Mouse (Mus musculus) hindbrain, embryonic 10.5 days (tissue): ENCODE data around the gene Actl6b. TPM values are rescaled to one million over a fixed set of nuclear protein-coding genes. Genes with fewer than 3 reads are reported as not detected.
A peak's percentile ranks its signal among the peaks of the same experiment; 100 is the strongest.

Source experiments
- DNase-seq: peaks from one replicate; pipeline ENCODE4 v3.0.0-alpha.2; 2017; ENCODE audit warnings: low spot score
- H3K27ac ChIP-seq: fragments of 300-500 bp; sonication (generic); 2 replicates; pipeline ENCODE4 v1.5.1; 2016; ENCODE audit warnings: mild to moderate bottlenecking, moderate library complexity
- H3K27me3 ChIP-seq: fragments of 300-500 bp; sonication (generic); 2 replicates; pipeline ENCODE4 v1.6.1; 2016; ENCODE audit warnings: mild to moderate bottlenecking; ENCODE audit not compliant: poor library complexity, insufficient read depth, severe bottlenecking
- H3K36me3 ChIP-seq: fragments of 300-500 bp; sonication (generic); 2 replicates; pipeline ENCODE4 v1.6.1; 2016; ENCODE audit warnings: mild to moderate bottlenecking, moderate library complexity
- H3K4me1 ChIP-seq: fragments of 300-500 bp; sonication (generic); replicated peaks from 2 replicates; pipeline ENCODE4 v1.6.1; 2016; ENCODE audit warnings: mild to moderate bottlenecking
- H3K4me3 ChIP-seq: fragments of 300-500 bp; sonication (generic); 2 replicates; pipeline ENCODE4 v1.5.1; 2016; ENCODE audit warnings: mild to moderate bottlenecking, moderate library complexity
- H3K9me3 ChIP-seq: fragments of 300-500 bp; sonication (generic); 2 replicates; pipeline ENCODE4 v1.6.1; 2016; ENCODE audit warnings: mild to moderate bottlenecking, moderate library complexity
- WGBS: fragments of 180-500 bp; shearing (Covaris S2); methylation state at CpG from one replicate; pipeline ENCODE4 v1.1.7; 2016; 5-methylcytosine and 5-hydroxymethylcytosine counted together
- polyA plus RNA-seq: library from polyadenylated mRNA; unstranded; fragments of >200 nt; fragmentation: Nextera tagmentation; extraction: Ambion mirVana; gene quantifications from 2 replicates; pipeline ENCODE4 v1.2.1, GENCODE M21; 2016

Gene Actl6b
- polyA plus RNA-seq, 1 experiment from 2014 or later = 47.6 TPM

DNA sequence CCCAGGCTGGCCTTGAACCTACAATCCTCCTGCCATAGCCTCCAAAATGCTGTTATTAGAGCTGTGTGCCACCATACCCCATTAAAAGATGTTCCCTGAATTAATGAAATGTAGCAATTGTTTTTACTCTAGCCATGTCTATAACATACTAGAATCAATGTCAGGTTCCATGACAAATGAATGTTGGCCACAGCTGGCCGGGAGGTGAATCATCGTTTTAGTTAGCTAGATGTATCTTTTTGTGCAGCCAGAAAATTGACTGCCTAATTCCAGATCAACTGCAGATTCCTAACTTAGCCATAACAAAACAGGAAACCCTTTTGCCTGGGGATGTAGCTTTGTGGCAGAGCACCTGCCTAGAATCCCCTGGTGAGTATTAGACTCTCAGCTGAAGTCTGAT, 3.5 kb upstream of the Actl6b start:
- Histone ChIP-seq H3K27me3 (peaks cover 13% of the 10 kb centered on the region), H3K36me3 (no peaks in the 10 kb centered on the region), H3K4me3 (no peak overlapping the region), H3K9me3 (no peaks in the 10 kb centered on the region), H3K27ac (no peak overlapping the region), H3K4me1 (peaks cover 14% of the 10 kb centered on the region; the same call in 1 of the 2 replicates)
- WGBS = 94% methylated on average over 2 of the region's 2 CpGs
- no peak for DNase-seq

DNA sequence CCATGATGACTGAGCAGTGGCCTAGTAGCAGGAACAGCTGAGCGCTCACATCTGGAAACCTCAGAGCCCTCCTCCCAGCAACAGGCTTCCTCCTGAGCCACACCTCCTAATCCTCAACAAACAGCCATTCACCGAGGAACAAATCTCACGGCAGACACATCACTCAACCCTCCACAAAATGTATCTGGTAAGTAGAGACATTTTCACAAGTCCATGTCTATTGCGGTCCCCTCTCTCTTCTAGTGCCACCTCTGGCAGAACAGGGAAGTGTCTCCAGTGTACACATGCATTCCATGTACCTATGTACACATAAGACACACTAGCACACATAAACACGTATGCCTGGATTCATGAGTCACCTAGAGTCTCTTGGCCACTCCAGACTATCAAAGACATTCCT, 2.2 kb upstream of the Actl6b start:
- H3K36me3 ChIP-seq = no peaks in the 10 kb centered on the region
- H3K9me3 ChIP-seq = no peaks in the 10 kb centered on the region
- H3K27me3 ChIP-seq = peaks cover 19% of the 10 kb centered on the region
- no peak for DNase-seq
- H3K27ac ChIP-seq = no peak overlapping the region
- H3K4me1 ChIP-seq = peaks cover 14% of the 10 kb centered on the region; the same call in 1 of the 2 replicates
- 73% methylated on average over 5 of the region's 5 CpGs for WGBS
- H3K4me3 ChIP-seq = no peak overlapping the region

GRCm38 (mm10) chr5:137553000-137553399, 317 bp upstream of the Actl6b start:
- no peaks in the 10 kb centered on the region for H3K9me3 ChIP-seq
- WGBS = 30% methylated on average over 6 of the region's 6 CpGs
- no peak for DNase-seq
- peaks cover 14% of the 10 kb centered on the region; the same call in 1 of the 2 replicates for H3K4me1 ChIP-seq
- H3K36me3 ChIP-seq = no peaks in the 10 kb centered on the region
- peaks cover 19% of the 10 kb centered on the region for H3K27me3 ChIP-seq
- H3K27ac ChIP-seq = 0 out of 2 replicates have a peak overlapping the region, but pooled peaks have one; percentile 72
- H3K4me3 ChIP-seq = peak overlapping the region; percentile 49

GRCm38 (mm10) chr5:137553898-137554297, 581 bp downstream of the Actl6b start:
- Histone ChIP-seq H3K4me3 (peak overlapping the region; percentile 49), H3K36me3 (no peaks in the 10 kb centered on the region), H3K27me3 (peaks cover 23% of the 10 kb centered on the region), H3K4me1 (peaks cover 14% of the 10 kb centered on the region; the same call in 1 of the 2 replicates), H3K27ac (peak overlapping the region; percentile 72), H3K9me3 (no peaks in the 10 kb centered on the region)
- DNase-seq = no peak
- 42% methylated on average over 11 of the region's 11 CpGs for WGBS

- 73% methylated on average over 6 of the region's 6 CpGs for WGBS
Observed at GRCm38 (mm10) chr5:137561556-137561955, 8.2 kb downstream of the Actl6b start.

GRCm38 (mm10) chr5:137562965-137563364, 9.6 kb downstream of the Actl6b start:
- Histone ChIP-seq H3K9me3 (no peaks in the 10 kb centered on the region), H3K27me3 (peaks cover 4% of the 10 kb centered on the region; the same call in 1 of the 2 replicates), H3K36me3 (no peaks in the 10 kb centered on the region; the same call in 1 of the 2 replicates), H3K4me1 (peaks cover 9% of the 10 kb centered on the region), H3K4me3 (no peak overlapping the region), H3K27ac (no peak overlapping the region)
- 77% methylated on average over 10 of the region's 10 CpGs for WGBS
- no peak for DNase-seq

More at GRCm38 (mm10) chr5:137561556-137561955, 8.2 kb downstream of the Actl6b start:
- peaks cover 9% of the 10 kb centered on the region for H3K4me1 ChIP-seq
- no peaks in the 10 kb centered on the region for H3K9me3 ChIP-seq
- no peak overlapping the region for H3K4me3 ChIP-seq
- DNase-seq = no peak
- no peaks in the 10 kb centered on the region for H3K36me3 ChIP-seq
- H3K27ac ChIP-seq = no peak overlapping the region
- H3K27me3 ChIP-seq = peaks cover 4% of the 10 kb centered on the region; the same call in 1 of the 2 replicates

DNA sequence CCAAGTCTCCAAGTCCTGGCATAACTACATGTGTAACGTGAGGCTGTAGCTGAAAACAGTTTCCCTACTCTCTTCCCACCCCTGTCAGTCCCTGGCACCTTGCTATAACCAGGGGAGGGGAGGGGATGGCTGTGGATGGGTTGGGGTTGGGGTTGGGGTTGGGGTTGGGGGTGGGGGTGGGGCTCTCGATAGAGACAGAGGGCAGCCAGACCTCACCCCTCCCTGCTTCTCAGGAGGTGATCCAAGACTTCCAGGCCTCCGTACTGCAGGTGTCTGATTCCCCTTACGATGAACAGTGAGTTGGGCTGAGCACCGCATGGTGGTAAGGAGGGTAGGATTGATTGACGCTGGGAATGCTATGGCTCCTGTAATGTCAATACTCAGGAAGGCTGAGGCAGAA, 12.4 kb downstream of the Actl6b start:
- WGBS = 72% methylated on average over 6 of the region's 6 CpGs
- DNase-seq = no peak
- H3K27me3 ChIP-seq = no peaks in the 10 kb centered on the region
- no peaks in the 10 kb centered on the region for H3K9me3 ChIP-seq
- peaks cover 26% of the 10 kb centered on the region for H3K4me1 ChIP-seq
- H3K27ac ChIP-seq = no peak overlapping the region
- no peak overlapping the region for H3K4me3 ChIP-seq
- no peaks in the 10 kb centered on the region; the same call in 1 of the 2 replicates for H3K36me3 ChIP-seq

DNA sequence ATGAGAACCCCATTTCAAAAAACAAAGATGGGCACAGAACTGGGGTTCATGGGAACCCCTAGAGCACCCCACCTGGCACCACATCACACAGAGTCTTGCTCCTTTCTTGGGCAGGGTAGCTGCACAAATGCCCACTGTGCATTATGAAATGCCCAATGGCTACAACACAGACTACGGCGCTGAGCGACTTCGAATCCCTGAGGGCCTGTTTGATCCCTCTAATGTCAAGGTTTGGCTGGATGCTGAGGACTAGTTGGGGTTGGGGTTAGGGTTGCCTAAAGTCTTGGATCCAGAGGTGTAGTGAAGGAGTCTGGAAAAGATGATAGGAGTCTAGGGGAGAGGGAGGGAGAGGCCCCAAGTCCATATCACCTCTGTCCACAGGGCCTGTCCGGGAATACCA, 13.1 kb downstream of the Actl6b start:
- H3K36me3 ChIP-seq = no peaks in the 10 kb centered on the region; the same call in 1 of the 2 replicates

GRCm38 (mm10) chr5:137568223-137568798, 15.0 kb downstream of the Actl6b start:
- H3K36me3 ChIP-seq = no peaks in the 10 kb centered on the region; the same call in 1 of the 2 replicates
- no peak overlapping the region for H3K4me3 ChIP-seq
- no peak overlapping the region for H3K27ac ChIP-seq
- H3K4me1 ChIP-seq = peaks cover 26% of the 10 kb centered on the region
- no peaks in the 10 kb centered on the region for H3K9me3 ChIP-seq
- WGBS = 89% methylated on average over 8 of the region's 8 CpGs
- DNase-seq = no peak
- no peaks in the 10 kb centered on the region; the same call in 1 of the 2 replicates for H3K27me3 ChIP-seq

More for the DNA sequence above, 13.1 kb downstream of the Actl6b start:
- WGBS = 96% methylated on average over 5 of the region's 5 CpGs
- Histone ChIP-seq H3K9me3 (no peaks in the 10 kb centered on the region), H3K27me3 (no peaks in the 10 kb centered on the region), H3K27ac (no peak overlapping the region), H3K4me1 (peaks cover 26% of the 10 kb centered on the region), H3K4me3 (no peak overlapping the region)
- no peak for DNase-seq

GRCm38 (mm10) chr5:137569031-137569430, 15.7 kb downstream of the Actl6b start:
- Histone ChIP-seq H3K4me3 (no peak overlapping the region), H3K27me3 (peaks cover 5% of the 10 kb centered on the region), H3K4me1 (peaks cover 27% of the 10 kb centered on the region), H3K36me3 (no peaks in the 10 kb centered on the region; the same call in 1 of the 2 replicates), H3K9me3 (no peaks in the 10 kb centered on the region), H3K27ac (no peak overlapping the region)
- DNase-seq = no peak
- 65% methylated on average over 12 of the region's 12 CpGs for WGBS

GRCm38 (mm10) chr5:137569665-137570064, 16.3 kb downstream of the Actl6b start, which contains the start of gene Tfr2:
Gene Tfr2 (plus strand): TSS chr5:137569840.
- H3K36me3 ChIP-seq = no peaks in the 10 kb centered on the region; the same call in 1 of the 2 replicates
- H3K4me1 ChIP-seq = peaks cover 33% of the 10 kb centered on the region
- 35% methylated on average over 9 of the region's 9 CpGs for WGBS
- no peaks in the 10 kb centered on the region for H3K9me3 ChIP-seq
- H3K27ac ChIP-seq = no peak within 1 kb of the TSS
- H3K27me3 ChIP-seq = peaks cover 11% of the 10 kb centered on the region
- H3K4me3 ChIP-seq = peak within 1 kb of the TSS; percentile 21; the same call in 1 of the 2 replicates
- DNase-seq = no peak

GRCm38 (mm10) chr5:137570181-137570580, 16.9 kb downstream of the Actl6b start:
- DNase-seq = no peak
- H3K27ac ChIP-seq = no peak overlapping the region

More at GRCm38 (mm10) chr5:137570181-137570580, 16.9 kb downstream of the Actl6b start:
- peaks cover 35% of the 10 kb centered on the region for H3K4me1 ChIP-seq
- no peaks in the 10 kb centered on the region; the same call in 1 of the 2 replicates for H3K36me3 ChIP-seq
- 50% methylated on average over 7 of the region's 7 CpGs for WGBS
- H3K9me3 ChIP-seq = no peaks in the 10 kb centered on the region
- no peak overlapping the region for H3K4me3 ChIP-seq
- H3K27me3 ChIP-seq = peaks cover 16% of the 10 kb centered on the region
